Mouse (Mus musculus): ENCODE measurements at regions not wholly inside any gene's neighbourhood (a gene's known extent, or its start where the extent isn't known, plus 50 kb on each side); places are given as distances from the start of the nearest gene placed in this dataset.

- peak; percentile 36 for DNase-seq (ENCODE audit: low read depth, low spot score)
Observed at GRCm38 (mm10) chr10:111694227-111695200, 188.4 kb downstream of the Phlda1 start.

GRCm38 (mm10) chr10:111695918-111696760, 190.1 kb downstream of the Phlda1 start:
- DNase-seq (ENCODE audit: low read depth, low spot score), result no peak

- DNase-seq (ENCODE audit: low read depth, low spot score), result no peak
Observed at GRCm38 (mm10) chr10:111696987-111697386, 190.9 kb downstream of the Phlda1 start.

DNA sequence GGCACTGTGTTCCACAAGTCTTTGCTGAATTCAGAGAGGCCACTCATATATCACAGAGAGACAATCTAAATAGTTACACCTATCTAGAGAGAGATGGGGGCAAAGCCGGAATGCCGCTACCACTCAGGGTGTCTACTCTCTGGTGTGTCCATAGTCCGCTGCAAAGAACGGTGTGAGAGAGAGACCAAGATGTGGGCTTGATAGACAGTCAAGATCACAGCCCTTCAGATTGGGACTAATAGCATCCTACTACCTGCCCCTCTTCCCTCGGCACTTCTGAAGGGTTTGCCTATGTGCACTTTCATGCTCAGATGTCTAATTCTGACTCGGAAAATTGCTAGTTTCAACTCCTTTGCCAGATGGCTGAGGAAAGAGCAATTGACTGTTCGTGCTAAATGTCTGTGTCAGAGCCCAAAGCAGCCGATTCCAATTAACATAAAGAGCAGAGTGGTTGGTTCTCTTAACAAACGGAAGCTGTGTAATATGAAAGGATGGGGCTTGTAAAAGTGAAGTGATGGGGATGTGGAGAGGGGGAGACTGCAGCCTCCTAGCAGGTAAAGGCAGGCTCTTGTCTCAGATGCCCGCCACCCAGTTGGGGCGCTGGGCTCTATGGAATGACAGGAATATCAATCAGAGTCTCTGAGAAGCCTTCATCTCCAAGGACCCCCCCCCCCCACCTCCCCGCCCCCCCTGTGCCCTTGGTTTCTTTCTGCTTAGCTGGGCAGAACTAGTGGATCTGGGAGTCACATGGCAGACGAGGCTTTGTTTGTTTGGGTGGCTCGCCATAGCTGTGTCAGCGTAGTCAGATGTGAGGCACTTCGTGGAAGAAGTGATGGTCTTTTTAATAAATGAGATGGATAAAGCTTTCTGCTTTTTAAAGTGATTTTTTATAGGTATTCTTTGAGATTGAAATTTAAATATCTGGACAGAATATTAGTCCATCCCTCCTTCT, 193.7 kb downstream of the Phlda1 start:
- peak; percentile 46 for DNase-seq (ENCODE audit: low read depth, low spot score)

DNA sequence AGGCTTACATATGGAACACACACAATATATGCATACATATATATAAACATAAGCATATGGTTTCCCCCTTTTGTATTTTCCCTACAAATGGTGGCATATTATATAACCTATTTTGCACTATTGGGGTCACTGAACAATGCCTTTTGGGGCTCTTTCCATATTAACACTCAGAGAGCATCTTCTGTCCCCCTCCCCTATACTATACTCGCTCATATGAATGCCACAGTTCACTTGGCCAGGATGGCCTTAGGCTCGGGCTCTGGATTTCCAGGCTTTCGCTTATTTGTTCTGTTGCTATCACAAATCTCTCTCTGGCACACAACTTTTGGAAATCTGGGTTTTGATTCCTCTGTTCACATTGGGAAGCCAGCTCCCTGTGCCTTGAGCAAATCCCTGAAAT, 194.5 kb downstream of the Phlda1 start:
- no peak for DNase-seq (ENCODE audit: low read depth, low spot score)

- no peak for DNase-seq (ENCODE audit: low read depth, low spot score)
Observed at GRCm38 (mm10) chr10:111701138-111701537, 195.1 kb downstream of the Phlda1 start.

DNA sequence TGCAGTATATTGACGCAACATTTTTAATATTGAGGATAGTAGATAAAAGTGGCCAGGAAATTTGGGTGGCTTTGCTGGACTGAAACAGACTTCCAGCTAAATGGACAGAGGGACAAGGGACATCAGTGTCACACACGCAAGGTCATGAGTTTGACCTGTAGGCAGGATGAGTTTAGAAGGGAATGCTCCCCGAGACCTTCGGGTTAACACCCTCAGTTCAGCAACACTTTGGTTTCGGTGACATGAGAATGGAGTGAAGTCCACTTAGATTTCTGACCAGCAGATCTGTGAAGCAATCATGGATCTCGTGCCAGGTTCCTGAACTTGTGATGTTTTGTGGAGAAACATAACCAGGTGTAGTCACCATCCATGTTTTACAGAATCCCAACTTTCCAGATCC, 196.3 kb downstream of the Phlda1 start:
- no peak for DNase-seq (ENCODE audit: low read depth, low spot score)

GRCm38 (mm10) chr10:111703447-111703846, 197.4 kb downstream of the Phlda1 start:
- no peak for DNase-seq (ENCODE audit: low read depth, low spot score)

- DNase-seq (ENCODE audit: low read depth, low spot score), result no peak
Observed at GRCm38 (mm10) chr10:111711519-111712113, 205.5 kb downstream of the Phlda1 start.

GRCm38 (mm10) chr10:111712991-111713390, 206.9 kb downstream of the Phlda1 start:
- DNase-seq (ENCODE audit: low read depth, low spot score), result no peak

GRCm38 (mm10) chr10:111713676-111714075, 207.6 kb downstream of the Phlda1 start:
- no peak for DNase-seq (ENCODE audit: low read depth, low spot score)

DNA sequence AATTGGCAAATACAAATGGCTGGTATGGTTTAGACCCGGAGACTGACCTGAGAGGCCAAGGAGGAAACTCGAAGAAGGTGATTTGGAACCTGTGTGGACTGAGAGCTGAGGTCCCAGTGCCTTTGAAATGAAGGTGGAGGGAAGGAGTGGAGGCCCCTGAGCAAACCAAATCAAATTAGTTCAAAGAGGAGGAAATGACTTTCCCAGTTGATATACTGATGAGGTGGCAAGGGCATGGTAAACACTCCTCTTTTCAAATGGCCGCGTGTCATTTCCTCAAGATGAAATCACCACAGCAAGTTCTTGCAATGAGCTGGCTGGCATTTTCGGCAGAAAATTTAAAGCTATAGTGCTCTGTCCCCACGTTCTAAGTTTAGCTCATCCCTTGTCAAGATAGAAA, 209.1 kb downstream of the Phlda1 start:
- DNase-seq (ENCODE audit: low read depth, low spot score), result no peak

GRCm38 (mm10) chr10:111719632-111720031, 213.5 kb downstream of the Phlda1 start:
- no peak for DNase-seq (ENCODE audit: low read depth, low spot score)

DNA sequence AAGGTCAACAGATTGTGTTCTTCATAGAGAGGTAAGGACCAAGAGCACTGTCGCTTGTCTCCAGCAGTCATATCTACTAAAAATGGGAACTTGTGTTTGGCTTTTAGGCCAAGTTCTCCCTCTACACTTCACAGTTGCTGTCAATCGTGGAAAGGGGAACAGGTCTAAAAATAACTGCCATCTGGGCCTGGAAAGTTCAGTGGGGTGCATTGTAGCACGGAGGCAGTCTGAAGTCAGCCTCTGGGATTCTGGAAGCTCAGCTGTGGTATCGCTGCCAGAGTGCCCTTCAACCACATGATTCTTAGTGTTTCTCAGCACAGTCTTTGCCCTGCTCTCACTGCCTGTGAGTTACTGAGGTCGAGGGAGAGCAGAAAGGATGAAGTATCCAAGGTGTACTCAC, 215.0 kb downstream of the Phlda1 start:
- no peak for DNase-seq (ENCODE audit: low read depth, low spot score)

DNA sequence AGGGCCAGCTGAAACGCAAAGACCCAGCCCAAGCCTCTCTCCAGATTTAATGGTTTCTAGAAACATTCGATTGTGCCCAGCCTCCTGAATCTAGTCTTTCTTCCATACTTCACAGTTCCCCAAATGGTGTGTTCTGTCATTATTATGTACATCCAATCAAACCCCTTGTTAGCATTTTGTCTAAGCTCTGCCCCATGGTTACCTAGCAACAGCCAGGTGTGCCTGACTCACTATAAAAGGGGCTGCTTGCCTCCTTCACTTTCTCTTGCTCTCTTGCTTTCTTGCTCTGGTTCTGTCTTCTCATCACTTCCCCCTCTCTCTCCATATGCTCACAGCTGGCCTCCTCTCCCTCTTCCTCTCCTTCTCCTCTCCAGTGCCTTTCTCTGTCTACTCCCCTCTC, 217.8 kb downstream of the Phlda1 start:
- DNase-seq (ENCODE audit: low read depth, low spot score), result no peak

GRCm38 (mm10) chr10:111724574-111725414, 218.7 kb downstream of the Phlda1 start:
- no peak for DNase-seq (ENCODE audit: low read depth, low spot score)

DNA sequence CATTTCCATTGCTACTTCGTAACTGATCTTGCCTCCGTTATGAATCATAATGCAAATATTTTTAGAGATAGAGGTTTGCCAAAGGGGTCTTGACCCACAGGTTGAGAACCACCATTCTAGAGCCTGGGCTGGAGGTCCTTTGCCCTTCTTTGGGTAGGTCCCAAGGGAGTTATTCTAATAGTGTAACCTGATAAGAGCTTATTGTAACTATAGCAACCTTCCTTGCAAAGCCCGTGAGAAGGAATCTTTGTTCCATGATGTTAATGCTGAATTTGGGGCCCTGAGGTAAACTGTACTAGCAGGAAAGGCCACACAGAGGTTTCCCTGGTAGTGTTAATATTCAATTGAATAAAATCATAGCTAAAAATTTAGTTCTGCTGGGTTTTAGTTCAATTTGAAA, 229.9 kb downstream of the Phlda1 start:
- DNase-seq (ENCODE audit: low read depth, low spot score), result no peak

GRCm38 (mm10) chr10:111739471-111740138, 232.9 kb upstream of the Krr1 start:
- DNase-seq (ENCODE audit: low read depth, low spot score), result no peak

GRCm38 (mm10) chr10:111740586-111741265, 231.7 kb upstream of the Krr1 start:
- DNase-seq (ENCODE audit: low read depth, low spot score), result no peak
